Mouse (Mus musculus) E14TG2a.4 (cell line): Measurements from ENCODE around the gene Cspg5.

ENCODE experiments used
- H3K27me3 ChIP-seq: 2 replicates; pipeline ENCODE4 v1.6.1; 2014; ENCODE audit warnings: low read length, control low read depth; ENCODE audit not compliant: insufficient read depth
- H3K36me3 ChIP-seq: 2 replicates; pipeline ENCODE4 v1.6.1; 2014; ENCODE audit warnings: low read length, control low read depth; ENCODE audit not compliant: insufficient read depth
- H3K4me1 ChIP-seq: replicated peaks from 2 replicates; pipeline ENCODE4 v1.6.1; 2014; ENCODE audit warnings: low read depth, low read length, control low read depth
- H3K4me3 ChIP-seq: replicated peaks from 2 replicates; pipeline ENCODE4 v1.5.1; 2014; ENCODE audit warnings: mild to moderate bottlenecking, low read length
- H3K9me3 ChIP-seq: 2 replicates; pipeline ENCODE4 v1.6.1; 2014; ENCODE audit warnings: low read length, control low read depth
- CTCF ChIP-seq: conservative IDR thresholded peaks from 2 replicates; pipeline ENCODE4 v1.5.1; 2014; ENCODE audit warnings: low read length
- NANOG ChIP-seq: IDR thresholded peaks from 2 replicates; pipeline ENCODE4 v1.6.1; 2014; ENCODE audit warnings: borderline replicate concordance, low read length, mixed read lengths
- POU5F1 ChIP-seq: IDR thresholded peaks from 2 replicates; pipeline ENCODE4 v1.6.1; 2014; ENCODE audit warnings: low read length, borderline replicate concordance

Cspg5 gene

DNA sequence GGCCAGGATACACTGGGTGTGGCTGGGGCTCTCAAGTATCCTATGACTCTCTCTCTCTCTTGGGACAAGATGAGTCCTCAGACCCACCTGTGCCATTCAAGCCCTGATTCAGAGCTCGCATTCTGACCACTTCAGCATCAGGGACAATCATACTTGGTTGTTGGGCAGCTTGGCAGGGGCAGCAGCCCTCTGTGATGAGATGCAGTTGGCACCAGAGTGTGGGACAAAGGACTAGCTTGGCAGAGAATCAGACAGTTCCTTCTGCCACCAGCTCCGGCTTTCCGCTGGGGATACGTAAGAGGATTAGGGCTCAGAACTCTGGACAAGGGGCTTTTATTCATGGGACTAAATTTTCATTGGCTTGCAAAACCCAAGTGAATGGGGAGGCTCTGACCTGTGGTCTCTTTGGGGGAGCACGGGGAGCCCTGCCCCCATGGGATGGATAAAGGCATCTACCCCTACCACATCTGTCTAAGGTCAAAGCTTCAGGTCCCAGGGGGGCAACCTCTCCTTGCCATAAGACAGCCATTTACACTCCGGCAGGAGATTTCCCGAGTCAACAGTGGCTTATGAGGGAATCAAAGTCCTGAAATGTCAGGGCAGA, 43.8 kb downstream of the Cspg5 start:
- Histone ChIP-seq H3K4me1 (peaks cover 11% of the 10 kb centered on the region), H3K36me3 (no peaks in the 10 kb centered on the region), H3K27me3 (0 out of 2 replicates have a peak, but pooled peaks cover 2% of the 10 kb centered on the region), H3K9me3 (no peaks in the 10 kb centered on the region), H3K4me3 (no peak overlapping the region)
- TF ChIP-seq POU5F1 (no peak), CTCF (no peak), NANOG (no peak)

DNA sequence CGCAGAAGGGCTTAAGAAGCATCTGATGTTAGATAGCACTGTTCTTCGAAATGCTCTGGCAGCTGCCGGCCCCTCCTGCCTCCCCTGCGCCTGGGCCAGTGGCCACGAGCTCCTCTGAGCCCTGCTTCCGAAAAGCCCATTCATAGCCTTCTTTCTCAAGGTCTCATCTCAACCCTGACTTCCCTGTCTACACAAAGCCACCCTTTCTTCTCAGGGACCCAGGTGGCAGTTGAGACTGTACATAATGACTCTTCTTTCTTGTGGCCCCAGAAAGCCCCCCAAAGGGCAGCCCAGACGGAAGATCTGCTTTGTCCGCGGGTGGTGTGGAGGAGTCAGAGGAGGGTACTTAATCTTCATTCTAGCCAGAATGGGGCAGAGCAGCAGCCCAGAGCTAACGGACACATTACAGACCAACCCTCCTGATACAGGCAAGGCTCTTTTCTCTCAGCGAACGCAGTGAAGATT, 49.7 kb downstream of the Cspg5 start:
- Histone ChIP-seq H3K36me3 (no peaks in the 10 kb centered on the region), H3K4me3 (0 out of 2 replicates have a peak overlapping the region, but pooled peaks have one; percentile 3), H3K9me3 (no peaks in the 10 kb centered on the region), H3K4me1 (peaks cover 23% of the 10 kb centered on the region), H3K27me3 (peaks cover 15% of the 10 kb centered on the region)
- TF ChIP-seq POU5F1: no peak
- no peak for TF ChIP-seq CTCF
- no peak for TF ChIP-seq NANOG

DNA sequence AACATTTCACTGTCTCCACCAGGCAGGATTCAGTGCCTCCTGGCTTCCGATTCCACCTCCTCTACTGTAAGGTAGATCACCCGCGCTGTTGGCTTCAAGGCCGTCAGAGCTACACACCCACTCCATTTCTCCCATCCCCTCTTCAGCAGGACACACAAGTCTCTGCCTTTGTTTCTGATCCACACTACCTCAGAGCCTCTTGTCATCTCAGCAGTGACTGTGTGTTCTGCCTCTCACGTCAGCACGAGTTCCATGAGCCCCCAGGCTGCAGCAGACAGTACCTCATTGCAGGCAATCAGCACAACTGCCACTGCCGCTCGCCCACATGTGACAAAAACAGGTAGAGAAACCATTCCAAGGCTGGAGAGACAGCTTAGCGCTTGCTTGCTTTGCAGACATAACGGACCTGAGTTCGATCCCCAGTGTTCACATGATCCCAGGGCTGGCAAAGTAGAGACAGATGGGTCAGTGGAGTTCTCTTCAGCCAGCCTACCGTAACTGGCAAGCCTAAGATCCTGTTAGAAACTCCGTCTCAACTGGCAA, 50.4 kb downstream of the Cspg5 start:
- H3K4me1 ChIP-seq: peaks cover 23% of the 10 kb centered on the region
- H3K9me3 ChIP-seq: no peaks in the 10 kb centered on the region
- no peak for TF ChIP-seq POU5F1
- TF ChIP-seq NANOG: no peak
- TF ChIP-seq CTCF: no peak
- no peaks in the 10 kb centered on the region for H3K36me3 ChIP-seq
- H3K4me3 ChIP-seq: 0 out of 2 replicates have a peak overlapping the region, but pooled peaks have one; percentile 3
- H3K27me3 ChIP-seq: peaks cover 15% of the 10 kb centered on the region

- TF ChIP-seq NANOG (no peak), POU5F1 (no peak), CTCF (no peak)
- peaks cover 15% of the 10 kb centered on the region for H3K27me3 ChIP-seq
- no peak overlapping the region for H3K4me3 ChIP-seq
- no peaks in the 10 kb centered on the region for H3K36me3 ChIP-seq
- H3K4me1 ChIP-seq: peaks cover 23% of the 10 kb centered on the region
- H3K9me3 ChIP-seq: no peaks in the 10 kb centered on the region
Measured at GRCm38 (mm10) chr9:110294786-110295185, 51.2 kb downstream of the Cspg5 start.

DNA sequence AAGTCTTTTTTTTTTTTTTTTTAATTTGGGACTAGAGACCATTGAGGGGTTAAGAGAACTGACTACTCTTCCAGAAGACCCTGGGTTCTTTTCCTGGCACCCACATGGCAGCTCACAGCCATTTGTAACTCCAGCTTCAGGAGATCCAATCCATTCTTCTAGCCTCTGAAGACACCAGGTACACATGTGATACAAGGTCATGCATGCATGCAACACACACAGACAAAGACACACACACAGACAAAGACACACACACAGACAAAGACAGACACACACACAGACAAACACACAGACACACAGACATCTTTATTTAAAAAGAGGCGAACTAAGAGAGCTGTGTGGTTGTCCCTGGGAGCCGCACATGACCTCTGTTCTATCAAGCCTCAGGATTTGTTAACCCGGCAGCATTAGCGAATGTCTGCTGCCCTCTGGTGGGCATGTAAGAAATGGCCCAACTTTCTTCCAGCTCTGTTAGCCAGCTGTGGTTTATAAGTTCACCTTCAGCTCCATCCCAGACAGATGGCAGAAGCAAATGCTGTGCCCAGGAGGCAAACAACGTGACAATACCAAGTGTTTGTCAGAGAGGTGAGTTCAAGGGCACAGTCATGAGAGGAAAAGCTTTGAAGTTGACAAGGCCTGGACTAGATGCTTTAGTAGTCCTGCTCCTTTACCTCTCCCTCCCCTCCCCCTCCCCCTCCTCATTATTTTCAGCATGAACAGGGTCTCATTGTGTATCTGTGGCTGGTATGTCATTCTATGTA, 53.5 kb downstream of the Cspg5 start:
- H3K9me3 ChIP-seq: peaks cover 18% of the 10 kb centered on the region
- peaks cover 15% of the 10 kb centered on the region for H3K27me3 ChIP-seq
- H3K4me3 ChIP-seq: no peak overlapping the region
- H3K36me3 ChIP-seq: no peaks in the 10 kb centered on the region
- peaks cover 23% of the 10 kb centered on the region for H3K4me1 ChIP-seq
- TF ChIP-seq POU5F1: no peak
- no peak for TF ChIP-seq NANOG
- peak; percentile 89 for TF ChIP-seq CTCF

- Histone ChIP-seq H3K27me3 (no peaks in the 10 kb centered on the region), H3K9me3 (peaks cover 24% of the 10 kb centered on the region), H3K4me1 (peaks cover 23% of the 10 kb centered on the region), H3K36me3 (peaks cover 15% of the 10 kb centered on the region), H3K4me3 (peak overlapping the region; percentile 89)
- peak; percentile 55 for TF ChIP-seq CTCF
- no peak for TF ChIP-seq POU5F1
Measured at GRCm38 (mm10) chr9:110304516-110304915, 60.9 kb downstream of the Cspg5 start.

DNA sequence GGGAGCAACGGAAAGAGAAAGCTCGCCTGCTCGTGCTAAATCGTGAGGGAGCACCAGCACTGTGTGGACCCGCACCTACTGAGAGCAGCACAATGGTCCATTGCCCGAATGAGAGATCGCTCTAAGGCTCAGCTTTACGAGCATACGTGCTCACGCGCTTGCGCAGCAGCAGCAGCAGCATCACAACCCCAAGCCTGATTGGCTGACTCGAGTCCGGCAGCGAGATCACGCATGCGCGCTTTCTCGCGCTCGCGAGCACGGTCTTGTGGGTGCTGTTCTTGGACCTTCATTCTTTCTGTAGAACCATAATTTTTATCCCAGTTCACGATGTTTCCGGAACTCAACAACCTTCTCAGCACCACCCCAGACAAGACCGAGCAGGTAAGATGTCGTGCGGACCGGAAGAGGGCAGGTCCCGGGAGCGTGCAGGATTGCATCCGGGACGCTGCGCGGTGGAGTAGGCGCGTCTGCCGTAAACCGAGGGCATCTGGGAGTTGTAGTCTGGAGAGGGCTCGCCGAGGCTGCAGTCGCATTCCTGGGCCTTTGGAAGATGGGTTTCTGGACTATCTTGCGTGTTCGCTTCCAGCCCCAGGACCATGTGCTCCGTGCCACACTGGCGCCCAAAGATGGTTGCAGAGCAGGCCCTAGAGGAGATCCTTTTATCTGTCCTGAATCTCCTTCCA, 61.5 kb downstream of the Cspg5 start, which contains the start of gene Elp6:
Gene Elp6 (plus strand): TSS at position 205 of the 683 bp plus-strand sequence.
- Histone ChIP-seq H3K4me1 (peaks cover 23% of the 10 kb centered on the region), H3K36me3 (peaks cover 21% of the 10 kb centered on the region), H3K27me3 (no peaks in the 10 kb centered on the region), H3K4me3 (peak within 1 kb of the TSS; percentile 89), H3K9me3 (peaks cover 24% of the 10 kb centered on the region)
- TF ChIP-seq CTCF (no peak), NANOG (no peak), POU5F1 (no peak)

GRCm38 (mm10) chr9:110306371-110306770, 62.8 kb downstream of the Cspg5 start:
- no peak for TF ChIP-seq NANOG
- TF ChIP-seq CTCF: no peak
- TF ChIP-seq POU5F1: no peak

More at GRCm38 (mm10) chr9:110306371-110306770, 62.8 kb downstream of the Cspg5 start:
- Histone ChIP-seq H3K27me3 (no peaks in the 10 kb centered on the region), H3K36me3 (peaks cover 34% of the 10 kb centered on the region), H3K4me3 (peak overlapping the region; percentile 89; the same call in 1 of the 2 replicates), H3K4me1 (peaks cover 23% of the 10 kb centered on the region), H3K9me3 (peaks cover 13% of the 10 kb centered on the region)
